Mouse (Mus musculus) ovary, adult 18-20 months (tissue): ENCODE data around the gene Rec8.

Source experiments
- DNase-seq: peaks from one replicate; pipeline ENCODE4 v3.0.0; 2022; ENCODE audit warnings: low spot score, mixed read lengths

The Rec8 gene

GRCm38 (mm10) chr14:55592226-55592625 is 25.6 kb upstream of the Rec8 start:
- no peak for DNase-seq

GRCm38 (mm10) chr14:55596036-55596690 is 21.7 kb upstream of the Rec8 start:
- DNase-seq = no peak

- no peak for DNase-seq
Observed at GRCm38 (mm10) chr14:55598521-55599390, 19.1 kb upstream of the Rec8 start.

DNA sequence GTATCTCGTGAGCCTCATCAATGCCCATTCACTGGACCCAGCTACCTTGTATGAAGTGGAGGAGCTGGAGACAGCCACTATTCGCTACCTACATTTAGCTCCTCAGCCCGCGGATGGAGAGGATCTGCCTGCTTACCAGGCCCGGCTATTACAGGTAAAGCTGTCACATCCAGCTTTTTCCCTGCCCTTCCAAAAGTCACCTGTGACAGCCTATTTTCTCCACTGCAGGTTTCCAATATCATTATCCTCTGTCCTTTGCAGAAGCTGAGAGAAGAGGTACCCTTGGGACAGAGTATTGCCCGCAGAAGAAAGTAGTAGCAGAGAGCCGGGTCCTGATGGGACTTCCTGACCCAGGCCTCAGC is 14.6 kb upstream of the Rec8 start, which contains the start of gene Irf9:
Irf9 (plus strand) TSS at position 301 of the 362 bp plus-strand sequence.
- no peak for DNase-seq

DNA sequence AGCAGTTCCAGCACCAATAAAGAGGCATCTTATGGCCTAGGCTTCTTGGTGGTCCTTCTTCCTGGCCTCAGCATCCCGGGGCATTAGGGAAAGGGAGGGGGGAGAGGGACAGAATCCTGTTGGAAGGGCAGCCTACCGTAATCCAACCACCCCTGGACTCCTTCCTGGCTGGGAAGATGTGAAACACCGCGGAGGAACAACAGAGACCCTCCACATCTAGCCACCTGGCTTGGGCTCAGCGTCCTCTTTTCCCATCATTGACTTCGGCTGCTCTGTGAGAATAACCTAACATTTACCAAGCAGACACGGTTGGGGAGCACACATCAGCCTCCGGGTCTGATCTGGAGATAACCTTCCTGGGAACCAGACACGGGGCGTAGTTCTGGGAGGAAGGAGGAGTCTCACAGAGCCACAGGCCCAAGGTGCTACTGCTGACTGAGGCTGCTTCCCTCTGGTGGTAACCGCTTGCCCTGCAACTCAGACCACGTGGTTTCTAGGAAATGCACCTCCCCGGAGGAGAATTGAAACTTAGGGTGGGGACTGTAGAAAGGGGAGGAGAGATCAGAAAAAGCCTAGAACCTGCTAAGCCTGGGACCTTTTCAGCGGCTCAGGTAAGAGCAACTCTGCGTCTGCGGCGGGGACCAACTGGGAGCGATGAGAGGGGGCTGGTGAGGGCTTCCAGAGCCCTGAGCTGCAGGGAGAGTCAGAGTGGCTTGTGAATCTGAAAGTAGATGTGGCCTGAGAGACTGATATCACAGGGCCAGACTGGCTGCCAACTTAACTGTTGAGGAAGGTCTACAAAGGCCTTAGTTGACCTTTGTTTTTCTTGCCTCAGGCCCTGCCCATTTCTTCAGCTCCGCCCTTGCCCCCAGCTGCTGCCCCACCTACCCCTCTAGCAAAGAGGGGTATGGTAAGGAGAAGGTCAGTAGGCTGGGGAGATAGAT is 13.9 kb upstream of the Rec8 start:
- peak; percentile 85 for DNase-seq

DNA sequence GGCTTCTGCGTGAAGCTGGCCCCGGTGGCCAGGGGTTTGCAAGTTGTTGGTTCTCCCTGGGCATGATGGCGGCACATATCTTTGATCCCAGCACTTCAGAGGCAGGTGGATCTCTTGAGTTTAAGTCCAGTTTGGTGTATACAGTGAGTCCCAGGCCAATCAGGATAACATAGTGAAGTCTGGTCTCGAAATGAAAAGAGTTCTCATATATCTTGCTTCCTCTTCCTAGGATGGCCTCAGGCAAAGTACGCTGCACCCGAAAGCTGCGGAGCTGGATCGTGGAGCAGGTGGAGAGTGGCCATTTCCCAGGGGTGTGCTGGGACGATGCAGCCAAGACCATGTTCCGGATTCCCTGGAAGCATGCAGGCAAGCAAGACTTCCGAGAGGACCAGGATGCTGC is 13.0 kb upstream of the Rec8 start:
- no peak for DNase-seq

- no peak for DNase-seq
Observed at GRCm38 (mm10) chr14:55605743-55606459, 11.9 kb upstream of the Rec8 start.

DNA sequence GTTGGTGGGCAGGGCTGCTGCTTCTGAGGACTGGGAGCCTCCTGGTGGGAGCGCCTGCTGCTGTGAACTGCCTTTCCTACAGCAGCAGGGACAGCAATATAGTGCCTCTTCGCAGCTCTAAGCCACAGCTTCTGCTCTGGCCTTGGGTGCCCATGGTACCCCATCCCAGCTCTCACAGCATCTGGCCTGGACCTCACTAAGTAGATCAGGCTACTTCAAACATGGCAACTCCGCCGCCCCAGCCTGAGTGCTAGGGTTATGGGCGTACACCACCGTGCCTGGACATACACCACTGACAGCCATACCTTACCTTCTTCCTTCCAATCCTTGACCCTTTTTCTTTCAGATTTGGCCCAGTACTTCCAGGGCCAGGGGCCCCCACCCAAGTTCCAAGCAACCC is 9.5 kb upstream of the Rec8 start:
- DNase-seq = no peak

DNA sequence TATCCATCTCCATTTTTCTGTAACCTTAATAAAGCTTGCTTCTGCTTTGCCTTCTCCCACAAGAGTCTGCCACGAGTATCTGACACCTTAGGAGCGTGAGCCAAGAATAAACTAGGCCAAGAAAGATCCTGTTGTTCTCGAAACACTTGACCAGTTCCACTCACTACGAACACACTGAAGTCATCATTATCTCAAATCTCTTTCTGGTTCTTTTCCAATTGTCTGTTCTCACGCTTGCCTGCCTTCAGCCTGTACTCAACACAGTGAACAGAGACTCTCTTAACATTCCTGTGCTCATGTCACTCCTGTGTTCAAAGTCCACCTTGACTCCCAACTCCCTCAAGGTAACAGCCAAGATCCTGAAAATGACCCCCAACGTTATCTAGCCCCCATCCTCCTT is 4.5 kb upstream of the Rec8 start:
- no peak for DNase-seq

- DNase-seq = no peak
Observed at GRCm38 (mm10) chr14:55614565-55615178, 3.2 kb upstream of the Rec8 start.

- no peak for DNase-seq
Observed at GRCm38 (mm10) chr14:55615876-55616275, 2.0 kb upstream of the Rec8 start.

DNA sequence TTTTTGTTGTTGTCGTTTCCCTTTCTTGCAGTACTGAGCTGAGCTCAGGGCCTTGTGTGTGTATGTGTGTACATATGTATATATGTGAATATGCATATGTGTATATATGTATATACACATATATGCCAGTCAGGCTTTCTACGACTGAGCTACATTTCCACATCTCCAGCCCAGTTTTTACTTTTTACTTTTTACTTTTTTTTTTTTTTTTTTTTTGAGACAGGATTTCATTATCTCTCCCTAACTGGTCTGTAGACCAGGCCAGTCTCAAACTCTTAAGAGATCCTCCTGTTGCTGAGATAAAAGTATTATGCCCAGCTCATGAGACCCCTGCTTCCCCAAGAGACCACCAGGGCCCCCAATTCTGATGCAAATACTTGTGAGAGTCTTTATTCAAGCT is 993 bp upstream of the Rec8 start:
- no peak for DNase-seq

DNA sequence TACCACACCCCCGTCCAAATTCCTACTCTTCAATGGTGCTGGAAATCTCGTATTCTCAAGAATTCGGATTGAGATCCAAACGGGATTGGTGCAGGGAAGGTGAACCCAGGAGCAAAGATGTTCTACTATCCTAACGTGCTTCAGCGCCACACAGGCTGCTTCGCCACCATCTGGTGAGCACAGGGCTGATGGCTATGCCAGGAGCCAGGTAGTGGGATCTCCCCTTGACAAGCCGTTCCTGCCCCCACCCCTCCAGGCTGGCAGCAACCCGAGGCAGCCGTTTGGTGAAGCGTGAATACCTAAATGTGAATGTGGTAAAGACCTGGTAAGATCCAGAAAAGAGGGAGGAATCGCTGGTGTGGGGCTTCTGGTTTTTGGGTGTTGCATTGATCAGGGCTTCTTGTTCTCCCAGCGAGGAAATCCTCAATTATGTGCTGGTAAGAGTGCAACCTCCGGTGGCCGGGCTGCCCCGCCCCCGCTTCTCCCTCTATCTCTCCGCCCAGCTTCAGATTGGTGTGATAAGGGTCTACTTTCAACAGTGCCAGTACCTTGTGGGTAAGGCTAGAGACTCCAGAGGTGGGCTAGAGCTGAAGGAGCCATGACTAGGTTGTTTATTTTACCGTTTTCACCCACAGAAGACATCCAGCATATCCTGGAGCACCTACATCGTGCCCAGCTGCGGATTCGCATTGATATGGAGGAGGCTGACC is 804 bp downstream of the Rec8 start:
- DNase-seq = no peak

DNA sequence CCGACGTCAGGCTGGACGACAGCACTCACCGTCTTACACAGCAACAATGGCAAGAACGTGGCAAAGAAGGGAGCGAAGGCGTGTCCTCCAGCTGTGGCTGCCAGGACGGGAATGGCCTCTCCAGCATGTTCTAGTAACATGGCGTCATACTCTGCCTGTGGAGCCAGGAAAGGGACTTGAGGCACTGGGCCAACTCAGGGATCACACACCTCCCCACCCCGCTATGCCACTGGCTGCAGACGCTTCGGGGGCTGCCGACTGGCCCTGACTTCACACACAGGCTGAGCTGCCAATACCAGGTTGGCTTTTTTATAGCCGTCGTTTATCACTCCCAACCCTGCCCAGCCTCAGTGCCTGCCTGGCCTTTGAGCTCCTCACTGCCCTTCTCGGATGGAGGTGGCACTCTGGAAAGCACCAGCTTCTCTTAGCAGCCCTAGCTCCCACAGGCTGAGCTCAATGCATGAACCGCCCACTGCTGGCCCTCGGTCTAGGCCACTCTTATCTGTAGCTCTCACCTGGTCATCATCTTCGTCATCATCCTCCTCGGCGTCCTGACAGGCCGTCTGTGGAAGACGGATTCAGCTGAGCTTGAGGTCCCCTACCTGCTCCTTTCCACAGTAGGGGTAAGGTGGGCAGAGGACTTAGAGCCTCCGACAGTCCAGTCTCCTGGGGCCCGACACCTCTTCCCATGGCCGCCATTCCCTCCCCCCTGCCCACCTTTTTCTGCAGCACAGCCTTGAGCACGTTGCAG is 10.4 kb downstream of the Rec8 start:
- DNase-seq = no peak

GRCm38 (mm10) chr14:55629312-55629711 is 11.5 kb downstream of the Rec8 start:
- no peak for DNase-seq

DNA sequence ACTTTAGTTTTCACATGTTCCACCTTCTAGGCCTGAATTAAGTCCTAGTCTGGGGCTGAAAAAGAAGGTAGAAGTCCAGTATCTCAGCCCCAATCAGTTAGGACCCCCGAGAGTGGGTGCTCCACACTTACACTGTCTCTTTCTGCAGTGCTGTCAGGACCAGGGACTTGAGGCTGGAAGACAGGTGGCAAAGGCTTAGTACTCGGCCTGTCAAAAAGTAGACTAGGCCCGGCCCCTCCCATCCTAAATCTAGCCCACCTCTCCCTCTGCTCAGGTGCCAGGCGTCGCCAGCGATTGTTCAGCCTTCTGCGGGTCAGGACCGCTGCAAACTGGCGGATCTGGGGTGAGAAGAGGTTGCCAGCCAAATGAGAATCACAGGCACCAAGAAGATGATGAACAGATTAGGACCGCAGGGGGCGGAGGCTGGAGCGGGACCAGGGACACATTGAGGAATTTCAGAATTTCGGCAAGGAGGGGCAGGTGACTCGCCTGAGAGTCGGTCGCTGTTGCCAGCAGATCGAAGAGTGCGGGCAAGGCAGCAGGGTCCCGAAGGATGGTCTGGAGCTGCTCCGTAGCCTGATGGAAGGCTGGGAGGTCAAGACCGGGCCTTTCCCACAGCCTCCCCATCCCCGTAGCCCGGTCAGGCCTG is 17.2 kb downstream of the Rec8 start:
- no peak for DNase-seq

GRCm38 (mm10) chr14:55635523-55636007 is 17.7 kb downstream of the Rec8 start, which contains the start of gene Ipo4:
Gene Ipo4 (minus strand): TSS chr14:55635957.
- peak; percentile 79 for DNase-seq

DNA sequence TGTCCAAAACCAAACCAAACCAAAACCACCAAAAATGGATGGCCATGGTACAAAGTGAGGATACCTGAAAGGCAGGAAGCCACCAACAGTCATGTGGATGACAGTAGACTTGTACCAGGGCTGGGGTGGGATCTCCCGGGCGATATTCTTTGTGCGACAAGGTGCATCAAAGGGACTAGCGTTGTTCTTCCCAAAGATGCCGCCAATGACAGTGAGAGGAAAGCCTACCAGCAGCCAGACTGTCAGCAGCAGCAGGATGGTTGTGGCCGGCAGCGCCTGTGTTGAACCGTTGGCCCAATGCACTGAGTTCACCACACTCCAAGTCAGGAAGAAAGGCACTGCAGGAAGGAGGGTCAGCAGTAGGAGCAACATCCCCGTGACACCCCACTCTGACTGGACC is 20.0 kb downstream of the Rec8 start, which contains the start of gene Gm49378:
Gm49378 (minus strand) TSS at position 101 of the 400 bp plus-strand sequence.
- DNase-seq = no peak

DNA sequence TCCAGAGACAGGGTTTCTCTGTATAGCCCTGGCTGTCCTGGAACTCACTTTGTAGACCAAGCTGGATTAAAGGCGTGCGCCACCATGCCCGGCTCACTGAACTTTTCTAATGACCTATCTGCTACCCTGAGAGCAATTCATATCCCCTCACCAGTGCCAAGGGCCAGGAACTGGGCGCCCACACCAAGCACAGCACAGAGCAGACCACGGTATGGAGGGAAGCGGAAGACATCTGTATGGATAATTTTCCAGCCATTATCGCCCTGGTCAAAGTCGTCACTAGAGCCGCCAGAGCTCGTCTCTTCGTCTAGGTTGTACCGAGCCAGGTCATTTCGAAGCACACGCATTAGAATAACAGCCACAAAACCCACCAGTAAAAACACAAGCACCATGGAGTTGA is 23.0 kb downstream of the Rec8 start:
- no peak for DNase-seq
